Mouse (Mus musculus): ENCODE measurements around the gene Drc7. TPM values are rescaled to one million over a fixed set of nuclear protein-coding genes. Genes with fewer than 3 reads are reported as not detected.

Drc7 gene
- polyA plus RNA-seq, 1 experiment: 0.09 TPM

DNA sequence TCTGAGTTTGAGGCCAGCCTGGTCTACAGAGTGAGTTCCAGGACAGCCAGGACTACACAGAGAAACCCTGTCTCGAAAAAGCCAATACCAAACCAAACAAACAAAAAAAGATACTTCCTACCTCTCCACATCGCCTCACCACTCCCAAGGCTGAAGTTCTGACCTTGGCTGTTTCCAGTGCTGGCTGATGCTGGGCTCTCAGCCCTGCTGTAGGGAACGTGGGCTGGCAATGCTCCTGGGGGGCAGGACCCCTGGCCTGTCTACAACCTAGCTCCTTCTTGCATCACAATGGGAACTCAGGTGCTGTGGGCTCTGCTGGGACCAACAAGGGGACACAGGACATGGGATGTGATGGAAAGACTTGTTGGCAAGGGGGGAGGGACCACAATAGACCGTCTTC lies 58.2 kb downstream of the Drc7 start:
- H3K79me2 ChIP-seq (ENCODE audit: control insufficient read depth, insufficient read depth): no peaks in the 10 kb centered on the region
- TF ChIP-seq FOSL1 (IDR thresholded peaks at IDR 0.05; ENCODE audit: insufficient read depth, low read length, poor library complexity, severe bottlenecking) (no peak), MYOG (IDR thresholded peaks at IDR 0.05; ENCODE audit: control insufficient read depth, extremely low read depth, insufficient read length) (no peak), CTCF (IDR thresholded peaks at IDR 0.05; ENCODE audit: control insufficient read depth, insufficient read depth, insufficient read length) (no peak), MYOD1 (IDR thresholded peaks at IDR 0.05; ENCODE audit: control insufficient read depth, insufficient read length, low read depth) (no peak), MAX (IDR thresholded peaks at IDR 0.05) (no peak), USF1 (IDR thresholded peaks at IDR 0.05; ENCODE audit: low read depth) (no peak), CEBPB (IDR thresholded peaks at IDR 0.05; ENCODE audit: low read depth) (no peak)
- no peaks in the 10 kb centered on the region for H3K79me3 ChIP-seq (ENCODE audit: low read depth)
- no peak overlapping the region for H3K4me3 ChIP-seq (ENCODE audit: insufficient read depth, poor library complexity, severe bottlenecking)
- H3K27me3 ChIP-seq (ENCODE audit: control insufficient read depth, insufficient read depth, insufficient read length): no peaks in the 10 kb centered on the region
- H3K36me3 ChIP-seq (ENCODE audit: control insufficient read depth, insufficient read depth): no peaks in the 10 kb centered on the region
- H3ac ChIP-seq (ENCODE audit: control insufficient read depth, insufficient read length, low read depth): no peak overlapping the region

GRCm38 (mm10) chr8:95113750-95114149 lies 58.8 kb downstream of the Drc7 start:
- Histone ChIP-seq H3K79me2 (ENCODE audit: control insufficient read depth, insufficient read depth) (no peaks in the 10 kb centered on the region), H3K36me3 (ENCODE audit: control insufficient read depth, insufficient read depth) (no peaks in the 10 kb centered on the region), H3K79me3 (ENCODE audit: low read depth) (no peaks in the 10 kb centered on the region), H3K4me3 (ENCODE audit: insufficient read depth, poor library complexity, severe bottlenecking) (no peak overlapping the region), H3ac (ENCODE audit: control insufficient read depth, insufficient read length, low read depth) (no peak overlapping the region), H3K27me3 (ENCODE audit: control insufficient read depth, insufficient read depth, insufficient read length) (no peaks in the 10 kb centered on the region)
- peak; percentile 30 for TF ChIP-seq CTCF (IDR thresholded peaks at IDR 0.05; ENCODE audit: control insufficient read depth, insufficient read depth, insufficient read length)
- no peak for TF ChIP-seq MYOG (IDR thresholded peaks at IDR 0.05; ENCODE audit: control insufficient read depth, extremely low read depth, insufficient read length)

DNA sequence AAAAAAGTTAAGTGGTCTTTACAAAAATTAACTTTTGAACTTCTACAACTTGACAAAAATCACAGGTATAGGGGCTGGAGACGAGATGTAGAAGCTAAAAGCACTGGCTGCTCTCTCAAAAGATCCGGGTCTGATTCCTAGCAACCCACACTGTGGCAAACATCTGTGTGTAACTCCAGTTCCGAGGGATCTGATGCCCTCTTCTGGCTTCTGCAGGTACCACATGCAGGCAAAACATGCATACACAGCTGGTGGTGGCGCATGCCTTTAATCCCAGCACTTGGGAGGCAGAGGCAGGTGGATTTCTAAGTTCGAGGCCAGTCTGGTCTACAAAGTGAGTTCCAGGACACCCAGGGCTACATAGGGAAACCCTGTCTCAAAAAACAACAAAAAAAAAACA lies 68.6 kb downstream of the Drc7 start:
- Histone ChIP-seq H3K79me3 (ENCODE audit: low read depth) (no peaks in the 10 kb centered on the region), H3K27me3 (ENCODE audit: control insufficient read depth, insufficient read depth, insufficient read length) (no peaks in the 10 kb centered on the region), H3K36me3 (ENCODE audit: control insufficient read depth, insufficient read depth) (no peaks in the 10 kb centered on the region), H3K4me3 (ENCODE audit: insufficient read depth, poor library complexity, severe bottlenecking) (no peak overlapping the region), H3ac (ENCODE audit: control insufficient read depth, insufficient read length, low read depth) (no peak overlapping the region), H3K79me2 (ENCODE audit: control insufficient read depth, insufficient read depth) (no peaks in the 10 kb centered on the region)
- TF ChIP-seq CTCF (IDR thresholded peaks at IDR 0.05; ENCODE audit: control insufficient read depth, insufficient read depth, insufficient read length) (no peak), MYOG (IDR thresholded peaks at IDR 0.05; ENCODE audit: control insufficient read depth, extremely low read depth, insufficient read length) (no peak), MYOD1 (IDR thresholded peaks at IDR 0.05; ENCODE audit: control insufficient read depth, insufficient read length, low read depth) (no peak), FOSL1 (IDR thresholded peaks at IDR 0.05; ENCODE audit: insufficient read depth, low read length, poor library complexity, severe bottlenecking) (no peak), USF1 (IDR thresholded peaks at IDR 0.05; ENCODE audit: low read depth) (no peak), MAX (IDR thresholded peaks at IDR 0.05) (no peak), CEBPB (IDR thresholded peaks at IDR 0.05; ENCODE audit: low read depth) (no peak)

DNA sequence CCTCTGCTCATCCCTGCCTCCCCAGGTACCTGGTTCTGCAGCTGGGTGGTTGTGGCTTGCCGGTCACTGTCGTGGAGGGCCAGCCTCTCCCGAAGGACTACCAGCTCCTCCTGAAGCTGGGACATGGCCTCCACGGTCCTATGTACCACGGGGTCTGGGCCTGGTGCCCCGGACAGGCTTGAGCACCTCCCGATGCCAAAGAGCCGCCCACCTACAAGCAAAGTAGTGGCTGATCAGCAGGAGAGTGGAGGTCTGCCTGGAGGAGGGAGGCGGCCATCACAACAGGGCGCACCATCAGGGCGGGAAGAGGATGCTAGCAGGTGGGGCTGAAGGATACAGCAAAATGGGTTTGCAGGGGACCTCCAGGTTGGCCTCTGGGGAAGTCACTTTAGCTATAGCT lies 71.6 kb downstream of the Drc7 start:
- Histone ChIP-seq H3K27me3 (ENCODE audit: control insufficient read depth, insufficient read depth, insufficient read length) (no peaks in the 10 kb centered on the region), H3ac (ENCODE audit: control insufficient read depth, insufficient read length, low read depth) (no peak overlapping the region), H3K79me2 (ENCODE audit: control insufficient read depth, insufficient read depth) (no peaks in the 10 kb centered on the region), H3K4me3 (ENCODE audit: insufficient read depth, poor library complexity, severe bottlenecking) (no peak overlapping the region), H3K79me3 (ENCODE audit: low read depth) (no peaks in the 10 kb centered on the region), H3K36me3 (ENCODE audit: control insufficient read depth, insufficient read depth) (no peaks in the 10 kb centered on the region)
- no peak for TF ChIP-seq CEBPB (IDR thresholded peaks at IDR 0.05; ENCODE audit: low read depth)
- TF ChIP-seq USF1 (IDR thresholded peaks at IDR 0.05; ENCODE audit: low read depth): no peak
- no peak for TF ChIP-seq CTCF (IDR thresholded peaks at IDR 0.05; ENCODE audit: control insufficient read depth, insufficient read depth, insufficient read length)
- no peak for TF ChIP-seq MAX (IDR thresholded peaks at IDR 0.05)
- TF ChIP-seq FOSL1 (IDR thresholded peaks at IDR 0.05; ENCODE audit: insufficient read depth, low read length, poor library complexity, severe bottlenecking): no peak
- TF ChIP-seq MYOD1 (IDR thresholded peaks at IDR 0.05; ENCODE audit: control insufficient read depth, insufficient read length, low read depth): no peak
- no peak for TF ChIP-seq MYOG (IDR thresholded peaks at IDR 0.05; ENCODE audit: control insufficient read depth, extremely low read depth, insufficient read length)

DNA sequence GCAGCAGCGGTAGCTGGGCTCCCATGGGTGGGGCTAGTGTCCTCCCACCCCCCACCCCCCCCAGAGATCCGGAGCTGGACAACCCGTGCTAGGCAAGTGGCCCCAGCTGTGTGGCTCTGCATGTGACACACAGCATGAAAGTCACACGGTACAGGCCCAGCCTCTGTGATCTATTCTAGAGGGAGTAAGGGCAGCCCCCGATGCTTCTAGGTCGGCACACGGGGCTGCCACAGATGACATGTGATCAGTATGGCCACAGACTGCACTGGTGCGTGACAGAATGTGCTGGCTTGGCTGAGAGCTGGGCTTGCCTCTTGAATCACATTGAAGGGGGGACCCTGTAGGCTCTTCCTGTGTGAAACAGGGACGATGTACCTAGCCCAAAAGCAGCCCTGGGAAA lies 72.8 kb downstream of the Drc7 start:
- Histone ChIP-seq H3K4me3 (ENCODE audit: insufficient read depth, poor library complexity, severe bottlenecking) (no peak overlapping the region), H3K79me3 (ENCODE audit: low read depth) (no peaks in the 10 kb centered on the region), H3K36me3 (ENCODE audit: control insufficient read depth, insufficient read depth) (no peaks in the 10 kb centered on the region), H3K27me3 (ENCODE audit: control insufficient read depth, insufficient read depth, insufficient read length) (no peaks in the 10 kb centered on the region), H3K79me2 (ENCODE audit: control insufficient read depth, insufficient read depth) (no peaks in the 10 kb centered on the region), H3ac (ENCODE audit: control insufficient read depth, insufficient read length, low read depth) (no peak overlapping the region)
- TF ChIP-seq MYOG (IDR thresholded peaks at IDR 0.05; ENCODE audit: control insufficient read depth, extremely low read depth, insufficient read length) (no peak), CEBPB (IDR thresholded peaks at IDR 0.05; ENCODE audit: low read depth) (no peak)

Other genes with a start within 250 kb of the Drc7 start
- gene Ccl17, start 244.7 kb upstream of the Drc7 start, polyA plus RNA-seq (2012; fragmentation: generic; extraction: Trizol): 0.55 TPM
- gene Coq9, start 216.8 kb upstream of the Drc7 start, polyA plus RNA-seq (2012; fragmentation: generic; extraction: Trizol): 44.0 TPM
- 115 TPM for gene Ciapin1, start 216.7 kb upstream of the Drc7 start, polyA plus RNA-seq (2012; fragmentation: generic; extraction: Trizol)
- gene Polr2c, start 197.7 kb upstream of the Drc7 start, polyA plus RNA-seq (2012; fragmentation: generic; extraction: Trizol): 124 TPM
- gene Dok4, start 178.8 kb upstream of the Drc7 start, polyA plus RNA-seq (2012; fragmentation: generic; extraction: Trizol): 6.7 TPM
- gene Ccdc102a, start 137.0 kb upstream of the Drc7 start, polyA plus RNA-seq (2012; fragmentation: generic; extraction: Trizol): 28.1 TPM
- gene Adgrg5, start 131.4 kb upstream of the Drc7 start, polyA plus RNA-seq (2012; fragmentation: generic; extraction: Trizol): 0.18 TPM
- 2.8 TPM for gene Adgrg1, start 80.4 kb upstream of the Drc7 start, polyA plus RNA-seq (2012; fragmentation: generic; extraction: Trizol)
- gene Adgrg3, start 37.4 kb upstream of the Drc7 start, polyA plus RNA-seq (2012; fragmentation: generic; extraction: Trizol): 19.4 TPM
- 23.7 TPM for gene Katnb1, start 26.1 kb downstream of the Drc7 start, polyA plus RNA-seq (2012; fragmentation: generic; extraction: Trizol)
- gene Kifc3, start 147.7 kb downstream of the Drc7 start, polyA plus RNA-seq (2012; fragmentation: generic; extraction: Trizol): 13.8 TPM

Measured in C2C12 (cell line).